Comparison of ENCODE assay signal across 30 mouse cellular contexts in genomic region chr8:56343940-56344339, GRCm38 (mm10). TPM values are rescaled to one million over a fixed set of nuclear protein-coding genes. Genes with fewer than 3 reads are reported as not detected.
DNase-seq lines count a peak whose midpoint lies in the region; ATAC-seq and TF ChIP-seq lines count a peak whose summit lies in the region.
"Had no signal": no experiment of that assay in that cellular context is flagged by ENCODE, and none has a peak within 500 bp of the region (broad histone marks: within the 10 kb centered on the region; RNA-seq: fewer than 3 reads in every experiment).

No protein-coding gene starts in this region.

- H3K9me3 ChIP-seq in limb, embryonic 14.5 days (ENCODE audit: control insufficient read depth, low read length): no peaks in the 10 kb centered on the region
- H3K9me3 ChIP-seq in limb, embryonic 10.5 days (replicated peaks): no peaks in the 10 kb centered on the region
- no peaks in the 10 kb centered on the region for H3K9me3 ChIP-seq in midbrain, embryonic 11.5 days (ENCODE audit: control insufficient read depth, low read length)
- H3K9me3 ChIP-seq: embryonic facial prominence, embryonic 15.5 days; forebrain, embryonic 10.5 days; hindbrain, embryonic 10.5 days; intestine, embryonic 15.5 days; limb, embryonic 13.5 days; liver, embryonic 13.5 days; neural tube, embryonic 13.5 days had no signal

- WGBS in limb, embryonic 14.5 days: 29% methylated on average over 2 of the region's 2 CpGs
- WGBS in limb, embryonic 10.5 days: 67% methylated on average over 2 of the region's 2 CpGs
- 83% methylated on average over 2 of the region's 2 CpGs for WGBS in midbrain, embryonic 11.5 days

- intact Hi-C loops in heart, postnatal 36 days (cut with DNase I): no loop called here
- intact Hi-C loops in heart, postnatal 25 days (cut with DNase I): loop anchor here (5.0 kb wide), 1 partner anchor 52 kb away; the partner anchor contains the start of gene Hpgd

- no peak overlapping the region for H3K27ac ChIP-seq in limb, embryonic 14.5 days (replicated peaks; ENCODE audit: low read depth, low read length)
- H3K27ac ChIP-seq in limb, embryonic 10.5 days: no peak overlapping the region
- H3K27ac ChIP-seq in midbrain, embryonic 11.5 days (ENCODE audit: low read depth, low read length): no peak overlapping the region
- H3K27ac ChIP-seq: embryonic facial prominence, embryonic 15.5 days; forebrain, embryonic 10.5 days; hindbrain, embryonic 10.5 days; intestine, embryonic 15.5 days; liver, embryonic 13.5 days; neural tube, embryonic 13.5 days had no signal

- no peak for TF ChIP-seq POLR2A in limb, embryonic 14.5 days (IDR thresholded peaks at IDR 0.05; ENCODE audit: borderline replicate concordance, extremely low read depth, insufficient read depth, insufficient read length)

- no peaks in the 10 kb centered on the region for H3K36me3 ChIP-seq in limb, embryonic 14.5 days (ENCODE audit: control insufficient read depth, insufficient read depth, low read length)
- no peaks in the 10 kb centered on the region for H3K36me3 ChIP-seq in limb, embryonic 10.5 days
- no peaks in the 10 kb centered on the region for H3K36me3 ChIP-seq in midbrain, embryonic 11.5 days (ENCODE audit: control insufficient read depth, insufficient read depth, low read length)
- H3K36me3 ChIP-seq: embryonic facial prominence, embryonic 15.5 days; forebrain, embryonic 10.5 days; hindbrain, embryonic 10.5 days; intestine, embryonic 15.5 days; limb, embryonic 13.5 days; liver, embryonic 13.5 days; neural tube, embryonic 13.5 days had no signal

- no peak overlapping the region for H3K9ac ChIP-seq in limb, embryonic 14.5 days (ENCODE audit: low read depth, low read length, severe bottlenecking)
- H3K9ac ChIP-seq in midbrain, embryonic 11.5 days (ENCODE audit: low read length): no peak overlapping the region
- H3K9ac ChIP-seq: embryonic facial prominence, embryonic 15.5 days; intestine, embryonic 15.5 days; limb, embryonic 13.5 days; liver, embryonic 13.5 days; neural tube, embryonic 13.5 days had no signal

- ATAC-seq in limb, embryonic 14.5 days (ENCODE audit: low FRiP score, low read depth): no peak
- no peak for ATAC-seq in midbrain, embryonic 11.5 days (ENCODE audit: low FRiP score)
- ATAC-seq: forebrain, embryonic 16.5 days; hindbrain, embryonic 16.5 days; midbrain, embryonic 16.5 days had no signal

- H3K4me1 ChIP-seq in limb, embryonic 14.5 days (ENCODE audit: control insufficient read depth, insufficient read depth, low read length): peaks cover 14% of the 10 kb centered on the region
- no peaks in the 10 kb centered on the region for H3K4me1 ChIP-seq in limb, embryonic 10.5 days
- no peaks in the 10 kb centered on the region for H3K4me1 ChIP-seq in midbrain, embryonic 11.5 days (ENCODE audit: control insufficient read depth, insufficient read depth, low read length)
- H3K4me1 ChIP-seq: embryonic facial prominence, embryonic 15.5 days; forebrain, embryonic 10.5 days; hindbrain, embryonic 10.5 days; intestine, embryonic 15.5 days; liver, embryonic 13.5 days; neural tube, embryonic 13.5 days had no signal

- DNase-seq in adrenal gland, postnatal 10 days: peak; percentile 13
- DNase-seq in adrenal gland, adult 8-10 months: no peak
- DNase-seq in heart, postnatal 36 days: peak; percentile 13
- no peak for DNase-seq in heart, postnatal 25 days (ENCODE audit: low spot score)
- peak; percentile 51 for DNase-seq in limb, embryonic 14.5 days (ENCODE audit: low spot score)
- no peak for DNase-seq in limb, embryonic 10.5 days (ENCODE audit: low spot score)
- DNase-seq in fibroblast of lung, adult 2 months (ENCODE audit: low read depth): peak; percentile 21
- DNase-seq in midbrain, embryonic 11.5 days (ENCODE audit: low spot score, missing footprints): no peak
- DNase-seq: cerebellum, adult 18-20 months; cerebellum, postnatal 36 days; embryo, embryonic 11 days; kidney, postnatal 25 days; liver, embryonic 13.5 days; lung, adult 2 months; lung, postnatal 4 days; retina, postnatal 1 day; right cerebral cortex, postnatal 25 days; thymus, adult 18-20 months; thymus, postnatal 36 days had no signal

- H3K4me2 ChIP-seq in limb, embryonic 14.5 days (replicated peaks; ENCODE audit: low read depth, low read length, severe bottlenecking): no peak overlapping the region
- H3K4me2 ChIP-seq in midbrain, embryonic 11.5 days: no peak overlapping the region
- H3K4me2 ChIP-seq: embryonic facial prominence, embryonic 15.5 days; intestine, embryonic 15.5 days; limb, embryonic 13.5 days; liver, embryonic 13.5 days; neural tube, embryonic 13.5 days had no signal

- no peak overlapping the region for H3K4me3 ChIP-seq in limb, embryonic 14.5 days (replicated peaks; ENCODE audit: low read length)
- no peak overlapping the region for H3K4me3 ChIP-seq in limb, embryonic 10.5 days
- H3K4me3 ChIP-seq in midbrain, embryonic 11.5 days (ENCODE audit: low read depth, low read length): no peak overlapping the region
- H3K4me3 ChIP-seq: embryonic facial prominence, embryonic 15.5 days; forebrain, embryonic 10.5 days; hindbrain, embryonic 10.5 days; intestine, embryonic 15.5 days; limb, embryonic 13.5 days; liver, embryonic 13.5 days; myocyte; neural tube, embryonic 13.5 days had no signal

- no peaks in the 10 kb centered on the region for H3K27me3 ChIP-seq in limb, embryonic 14.5 days (ENCODE audit: control insufficient read depth, insufficient read depth, low read length)
- H3K27me3 ChIP-seq in limb, embryonic 10.5 days (ENCODE audit: low read depth, poor library complexity, severe bottlenecking): no peaks in the 10 kb centered on the region
- no peaks in the 10 kb centered on the region for H3K27me3 ChIP-seq in midbrain, embryonic 11.5 days (ENCODE audit: control insufficient read depth, insufficient read depth, low read length)
- H3K27me3 ChIP-seq: embryonic facial prominence, embryonic 15.5 days; intestine, embryonic 15.5 days; limb, embryonic 13.5 days; liver, embryonic 13.5 days; neural tube, embryonic 13.5 days had no signal

RNA-seq across cellular contexts. Expression of gene Hpgd, which starts 49.6 kb away (rescaled TPM):
- 10 to 100 TPM; 10.2 to 16.0 TPM for total RNA-seq in adrenal gland, postnatal 10 days (2021)
- total RNA-seq in adrenal gland, adult 8-10 months (2022): 10 to 100 TPM in 2 of 4 experiments, 1 to 10 TPM in 2; 3.7 to 15.0 (median 9.9) TPM
- total RNA-seq in heart, postnatal 36 days (2021): 10 to 100 TPM in 1 of 2 experiments, 1 to 10 TPM in 1; 8.4 to 11.2 TPM
- 10 to 100 TPM in 1 of 2 experiments, 1 to 10 TPM in 1; 9.3 to 10.2 TPM for total RNA-seq in heart, postnatal 25 days (2021)
- polyA plus RNA-seq in limb, embryonic 14.5 days (2012; rRNA removed): 12.8 and 19.5 TPM in 2 replicates
- 27.7 and 28.8 TPM in 2 replicates for polyA plus RNA-seq in limb, embryonic 14.5 days (2014; fragmentation: Nextera tagmentation; extraction: Ambion mirVana)
- polyA plus RNA-seq in limb, embryonic 10.5 days (2016; fragmentation: Nextera tagmentation; extraction: Ambion mirVana): 6.9 and 10.6 TPM in 2 replicates
- polyA plus RNA-seq in midbrain, embryonic 11.5 days (2014; fragmentation: Nextera tagmentation; extraction: Ambion mirVana): 12.7 and 13.9 TPM in 2 replicates
- total RNA-seq: megakaryocyte-erythroid progenitor cell, adult 5-6 weeks had no signal

Comparison
In these comparisons a context has a peak if more than half of its experiments do, and no peak if none do; other contexts are left out.
1. DNase-seq: peak in adrenal gland, postnatal 10 days (single experiment), heart, postnatal 36 days (2 of 2), limb, embryonic 14.5 days (single experiment) and fibroblast of lung, adult 2 months (single experiment); none in adrenal gland, adult 8-10 months (single experiment), heart, postnatal 25 days (single experiment), limb, embryonic 10.5 days (single experiment) and midbrain, embryonic 11.5 days (single experiment).